Mouse (Mus musculus): ENCODE data around the gene Lsm7. TPM values are rescaled to one million over a fixed set of nuclear protein-coding genes. Genes with fewer than 3 reads are reported as not detected.

The Lsm7 gene
- total RNA-seq, 2 experiments from 2014 or later, result 20.9 to 31.6 TPM

- no peak for DNase-seq (ENCODE audit: low spot score)
- intact Hi-C loops (cut with DNase I), result loop anchor here (1.0 to 2.0 kb wide), 2 partner anchors 58 to 115 kb away; no protein-coding TSS in a partner anchor
Observed at GRCm38 (mm10) chr10:80880131-80880641, 25.2 kb upstream of the Lsm7 start.

DNA sequence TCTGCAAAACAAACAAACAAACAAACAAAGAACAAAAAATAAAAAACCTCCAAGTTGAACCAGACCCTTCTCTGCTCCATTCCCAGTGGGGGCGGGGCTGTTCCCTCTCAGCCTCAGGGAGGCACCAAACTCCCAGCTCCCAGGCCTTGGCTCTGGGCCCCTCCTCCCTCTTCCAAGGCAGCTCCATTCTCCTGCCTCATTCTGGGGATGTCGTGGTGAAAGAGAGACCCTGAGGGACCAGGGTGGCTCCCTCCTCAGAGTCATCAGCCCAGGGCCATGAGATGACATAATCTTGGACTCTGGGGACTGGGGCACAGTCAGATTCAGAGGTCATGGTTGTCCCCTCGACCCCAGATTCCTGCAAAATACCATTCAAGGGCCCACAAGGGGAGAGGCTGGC is 21.6 kb upstream of the Lsm7 start:
- no peak for DNase-seq (ENCODE audit: low spot score)
- intact Hi-C loops (cut with DNase I), result loop anchor here (1.0 kb wide), 1 partner anchor 128 kb away; no protein-coding TSS in a partner anchor

DNA sequence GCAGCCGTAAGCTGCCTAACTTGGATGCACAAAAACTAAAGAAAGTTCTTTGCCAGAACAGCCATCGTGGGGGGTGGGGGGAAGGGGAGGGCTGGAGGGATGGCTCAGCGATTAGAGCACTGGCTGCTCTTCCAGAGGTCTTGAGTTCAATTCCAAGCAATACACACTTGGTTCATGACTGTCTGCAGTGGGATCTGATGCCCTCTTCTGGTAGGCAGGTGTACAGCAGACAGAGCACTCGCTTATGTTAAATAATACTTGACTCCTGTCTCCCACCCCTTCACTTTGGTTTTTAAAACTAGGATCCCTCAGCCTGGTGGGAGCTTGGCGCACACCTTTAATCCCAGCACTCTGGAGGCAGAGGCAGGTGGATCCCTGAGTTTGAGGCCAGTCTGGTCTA is 21.0 kb upstream of the Lsm7 start:
- intact Hi-C loops (cut with DNase I), result loop anchor here (1.0 kb wide), 1 partner anchor 128 kb away; no protein-coding TSS in a partner anchor
- DNase-seq (ENCODE audit: low spot score), result no peak

DNA sequence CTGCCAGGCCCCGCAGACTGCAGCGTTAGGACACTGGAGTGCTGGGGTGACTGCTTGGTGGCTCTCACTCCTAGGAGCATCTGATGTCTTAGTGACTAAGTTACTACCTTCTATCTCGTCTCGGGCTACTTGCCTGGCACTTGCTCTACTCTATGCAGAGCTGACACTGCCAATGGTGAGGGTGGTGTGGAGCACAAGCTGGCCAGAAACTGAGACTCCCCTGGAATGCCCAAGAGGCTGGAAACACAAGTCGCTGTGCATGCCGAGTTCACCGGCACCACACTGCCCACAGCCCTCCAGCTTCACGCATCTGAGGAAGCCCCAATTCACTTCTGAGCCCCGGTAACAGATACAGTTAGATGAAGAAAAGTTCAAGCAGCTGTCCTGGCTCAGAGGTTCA is 19.0 kb upstream of the Lsm7 start:
- DNase-seq (ENCODE audit: low spot score), result no peak
- intact Hi-C loops (cut with DNase I), result no loop called here

- DNase-seq (ENCODE audit: low spot score), result no peak
- intact Hi-C loops (cut with DNase I), result no loop called here
Observed at GRCm38 (mm10) chr10:80871581-80871980, 16.6 kb upstream of the Lsm7 start, which contains the start of gene Tmprss9. TSS of gene Tmprss9 (plus strand) at chr10:80871848.

- intact Hi-C loops (cut with DNase I), result no loop called here
Observed at GRCm38 (mm10) chr10:80870993-80871392, 16.0 kb upstream of the Lsm7 start.

DNA sequence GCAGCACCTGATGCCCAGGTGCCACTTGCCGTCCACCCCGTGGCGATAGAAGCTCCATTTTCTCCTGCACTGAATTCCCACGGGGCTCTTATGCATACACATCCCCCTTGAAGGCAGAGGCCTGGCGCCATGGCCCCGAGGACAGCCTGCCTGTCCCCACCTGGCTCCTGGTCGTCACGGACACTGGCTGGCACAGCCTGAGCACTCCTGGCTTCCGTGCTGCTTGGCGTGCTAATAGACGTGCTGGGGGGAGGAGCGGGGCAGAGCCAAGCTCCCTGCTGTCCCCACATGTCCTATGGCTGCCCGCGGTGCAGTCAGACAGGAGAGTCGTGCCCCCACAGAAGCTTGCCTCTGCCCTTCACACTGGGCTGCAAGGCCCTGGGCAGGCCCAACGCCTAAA is 9.4 kb upstream of the Lsm7 start:
- intact Hi-C loops (cut with DNase I), result no loop called here
- no peak for DNase-seq (ENCODE audit: low spot score)

More at GRCm38 (mm10) chr10:80870993-80871392, 16.0 kb upstream of the Lsm7 start:
- DNase-seq (ENCODE audit: low spot score), result no peak

DNA sequence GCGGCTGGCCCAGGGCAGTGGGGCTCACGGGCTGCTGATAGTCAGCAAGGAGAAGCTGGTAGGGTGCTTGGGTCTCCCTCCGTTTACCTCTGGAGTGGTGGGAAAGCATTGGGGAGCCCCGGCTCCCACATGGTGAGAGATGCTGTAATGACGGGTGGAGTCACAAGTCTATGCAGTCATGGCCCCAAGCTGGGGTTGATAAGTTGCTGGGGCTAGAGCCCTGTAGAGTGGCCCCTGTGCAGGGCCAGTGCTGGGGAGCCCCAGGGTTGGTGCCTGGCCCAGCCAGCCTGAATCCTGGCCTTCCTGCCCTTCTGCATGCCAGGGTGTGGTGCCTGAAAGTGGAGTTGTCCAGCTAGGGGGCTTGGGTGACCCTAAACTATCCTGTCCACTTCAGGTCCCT is 7.3 kb upstream of the Lsm7 start:
- intact Hi-C loops (cut with DNase I), result no loop called here
- DNase-seq (ENCODE audit: low spot score), result no peak

GRCm38 (mm10) chr10:80858350-80858935 is 3.4 kb upstream of the Lsm7 start:
- DNase-seq (ENCODE audit: low spot score), result no peak
- intact Hi-C loops (cut with DNase I), result no loop called here

DNA sequence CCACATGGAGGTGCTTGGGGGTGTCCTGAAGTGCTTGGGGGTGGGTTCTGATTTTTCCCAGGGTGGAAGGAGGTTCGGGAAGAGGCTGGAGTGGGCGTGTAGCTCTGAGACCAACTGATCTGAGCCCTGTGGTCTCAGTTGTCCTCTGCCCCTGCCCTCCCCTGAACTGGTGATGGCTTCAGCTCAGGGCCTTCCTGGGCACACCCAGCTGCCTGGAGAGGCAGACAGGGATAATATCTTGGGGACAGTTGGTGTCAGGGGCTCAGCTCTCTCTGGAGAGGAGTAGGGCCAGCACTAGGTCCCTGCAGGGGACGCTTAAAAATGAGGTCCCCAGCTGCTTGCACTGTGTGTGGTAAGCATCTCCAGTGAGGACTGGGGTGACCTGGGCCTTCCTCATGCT is 2.8 kb upstream of the Lsm7 start:
- intact Hi-C loops (cut with DNase I), result no loop called here
- no peak for DNase-seq (ENCODE audit: low spot score)

GRCm38 (mm10) chr10:80857386-80857785 is 2.4 kb upstream of the Lsm7 start:
- DNase-seq (ENCODE audit: low spot score), result no peak
- intact Hi-C loops (cut with DNase I), result no loop called here

DNA sequence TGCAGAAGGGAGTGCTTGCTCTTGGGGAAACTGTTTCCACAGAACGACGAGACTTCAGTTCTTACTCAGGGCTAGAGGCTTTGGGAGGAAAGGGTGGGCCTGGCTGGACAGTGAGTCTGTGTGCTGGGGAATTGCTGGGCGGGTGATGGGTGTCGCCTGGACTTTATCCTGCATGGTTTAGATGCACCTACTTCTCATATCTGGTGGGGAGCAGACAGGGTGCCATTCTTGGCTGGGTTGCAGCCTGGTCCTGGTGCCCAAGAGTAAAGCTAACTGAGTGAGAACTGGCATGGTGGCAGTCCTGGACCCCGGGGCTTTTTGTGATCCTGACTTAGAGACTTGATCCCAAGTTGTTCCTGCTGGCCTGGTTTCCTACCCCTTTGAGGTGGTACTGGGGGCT is 1.9 kb upstream of the Lsm7 start:
- intact Hi-C loops (cut with DNase I), result no loop called here

GRCm38 (mm10) chr10:80856267-80856666 is 1.3 kb upstream of the Lsm7 start:
- DNase-seq (ENCODE audit: low spot score), result no peak
- intact Hi-C loops (cut with DNase I), result no loop called here

More for the DNA sequence above, 1.9 kb upstream of the Lsm7 start:
- no peak for DNase-seq (ENCODE audit: low spot score)

DNA sequence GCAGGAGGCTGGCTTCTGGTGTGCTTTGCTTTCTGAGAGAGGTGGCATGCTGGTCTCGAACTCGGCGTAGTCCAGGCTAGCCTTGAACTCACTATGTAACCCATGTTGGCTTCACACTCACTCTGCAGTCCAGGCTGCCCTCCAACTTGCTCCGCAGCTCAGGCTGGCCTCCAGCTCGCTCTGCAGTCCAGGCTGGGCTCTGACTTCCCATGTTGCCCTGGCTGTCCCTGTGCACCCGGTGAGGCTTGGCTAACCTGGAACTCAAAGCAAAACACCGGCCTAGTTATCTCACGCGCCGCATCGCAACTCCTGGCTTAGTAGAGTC is 702 bp upstream of the Lsm7 start:
- intact Hi-C loops (cut with DNase I), result no loop called here
- DNase-seq (ENCODE audit: low spot score), result no peak

DNA sequence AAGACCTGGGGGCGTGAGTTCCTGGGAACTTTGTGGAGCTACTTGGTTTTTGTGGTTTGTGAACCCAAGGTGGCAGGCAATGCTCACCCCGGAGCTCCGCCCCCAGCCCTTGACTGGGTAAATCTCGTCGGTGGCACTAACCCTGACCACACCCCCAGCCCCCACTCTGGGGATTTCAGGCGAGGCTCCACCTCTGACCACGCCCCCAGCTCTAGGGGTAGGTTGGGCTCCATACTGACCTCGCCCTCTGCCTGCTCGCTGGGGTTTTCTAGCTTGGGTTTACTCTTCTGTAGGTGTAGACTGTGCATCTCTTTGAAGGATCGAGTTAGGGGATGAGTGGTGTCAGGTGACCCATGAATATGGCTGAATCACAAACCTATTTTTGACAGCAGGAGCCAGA is 6.4 kb downstream of the Lsm7 start:
- no peak for DNase-seq (ENCODE audit: low spot score)
- intact Hi-C loops (cut with DNase I), result no loop called here

- intact Hi-C loops (cut with DNase I), result no loop called here
- DNase-seq (ENCODE audit: low spot score), result no peak
Observed at GRCm38 (mm10) chr10:80845732-80846131, 9.3 kb downstream of the Lsm7 start.

DNA sequence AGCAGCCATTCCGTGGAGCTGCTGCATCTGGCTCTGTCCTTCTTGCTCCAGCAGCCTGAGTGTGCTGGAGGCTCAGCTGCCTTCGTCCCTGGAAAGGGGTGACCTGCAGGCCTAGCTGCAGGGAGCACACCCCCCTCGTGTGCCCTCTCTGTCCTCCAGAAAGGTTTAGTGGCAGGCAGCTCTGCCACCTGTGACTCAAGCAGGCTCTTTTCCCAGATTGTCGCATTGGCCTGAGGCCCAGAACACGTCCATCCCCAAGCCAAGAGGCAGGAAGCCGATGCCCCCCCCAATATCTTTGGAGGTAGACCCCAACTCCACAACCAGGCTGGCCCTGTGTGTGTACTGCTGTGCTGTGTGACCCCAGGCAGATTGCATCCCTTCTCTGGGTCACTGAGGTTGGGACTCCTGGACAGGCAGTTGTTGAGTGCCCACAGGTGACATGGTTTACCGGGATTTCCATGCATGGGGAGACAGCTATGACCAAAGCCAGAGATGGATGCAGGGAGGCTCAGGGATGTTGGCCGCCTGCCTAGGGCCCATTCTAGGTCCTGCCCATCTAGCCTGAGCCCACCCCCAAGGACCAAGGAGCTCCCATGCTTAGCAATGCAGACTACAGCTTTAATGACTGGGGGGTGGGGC is 9.8 kb downstream of the Lsm7 start:
- no peak for DNase-seq (ENCODE audit: low spot score)
- intact Hi-C loops (cut with DNase I), result no loop called here

- no peak for DNase-seq (ENCODE audit: low spot score)
- intact Hi-C loops (cut with DNase I), result no loop called here
Observed at GRCm38 (mm10) chr10:80843931-80844547, 11.0 kb downstream of the Lsm7 start, which contains the start of gene Lingo3. TSS of gene Lingo3 (minus strand) at chr10:80844039.

- DNase-seq (ENCODE audit: low spot score), result no peak
- intact Hi-C loops (cut with DNase I), result no loop called here
Observed at GRCm38 (mm10) chr10:80843087-80843930, 11.7 kb downstream of the Lsm7 start.

- intact Hi-C loops (cut with DNase I), result no loop called here
- no peak for DNase-seq (ENCODE audit: low spot score)
Observed at GRCm38 (mm10) chr10:80842334-80842733, 12.7 kb downstream of the Lsm7 start.
